Mouse (Mus musculus): Measurements from ENCODE around the gene Txndc12.

DNA sequence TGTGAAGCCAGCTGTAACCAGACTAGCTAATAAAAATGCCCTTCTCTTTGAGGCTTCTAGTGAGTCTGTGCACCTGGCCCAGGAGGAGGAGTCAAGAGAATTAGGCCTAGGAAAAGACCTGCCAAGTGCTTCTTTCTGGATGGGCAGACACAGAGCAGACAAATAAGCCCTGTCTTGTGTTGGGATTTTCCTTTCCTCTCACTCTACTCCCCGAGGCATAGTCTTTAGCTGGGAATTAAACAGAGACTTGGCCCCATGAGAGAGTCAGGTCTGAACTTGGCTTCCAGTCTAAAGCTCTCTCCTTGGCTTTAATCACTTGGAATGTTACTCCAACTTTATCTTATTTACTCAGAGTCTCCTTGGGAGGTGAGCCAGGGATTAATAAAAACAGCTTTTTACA, 40.5 kb upstream of the Txndc12 start:
- TF ChIP-seq POLR2A (IDR thresholded peaks at IDR 0.05; ENCODE audit: control insufficient read depth, extremely low read depth, insufficient read depth, low read length, poor library complexity) (no peak), CTCF (IDR thresholded peaks at IDR 0.05; ENCODE audit: borderline replicate concordance, control insufficient read depth, extremely low read depth, insufficient read depth, low read length, poor library complexity) (no peak)

Measured in thymus, adult 2 months (tissue).